Mouse (Mus musculus) heart, adult 2 months (tissue): ENCODE results near the gene Lrrc74a.

Source experiments
- CTCF ChIP-seq: fragments of 200-600 bp; IDR thresholded peaks from 2 replicates; pipeline ENCODE4 v1.8.1; 2022; ENCODE audit warnings: antibody characterized with exemption, mild to moderate bottlenecking, moderate library complexity
- POLR2A ChIP-seq: fragments of 200-500 bp; IDR thresholded peaks from 2 replicates; pipeline ENCODE4 v1.6.1; 2011; ENCODE audit warnings: mild to moderate bottlenecking, low read depth, low read length, control low read depth; ENCODE audit not compliant: insufficient read depth

DNA sequence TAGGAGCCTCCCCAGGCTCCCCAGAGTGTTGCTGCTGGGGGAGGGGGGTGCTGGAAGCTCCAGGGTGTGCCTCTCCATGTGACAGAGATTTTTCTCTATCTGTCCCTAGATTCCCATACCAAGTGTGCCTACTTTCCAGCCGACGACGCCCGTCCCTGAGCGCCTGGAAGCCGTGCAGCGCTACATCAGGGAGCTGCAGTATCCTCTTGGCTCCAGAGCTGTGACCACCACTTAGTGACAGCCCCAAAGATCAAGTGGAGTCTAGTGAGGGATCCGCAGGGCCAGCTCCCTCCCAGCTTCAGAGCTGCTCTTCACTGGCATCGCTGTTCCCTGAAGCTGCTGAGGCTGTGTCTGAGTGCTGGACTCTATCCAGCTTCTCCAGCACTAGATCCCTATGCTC lies 48.9 kb upstream of the Lrrc74a start:
- TF ChIP-seq CTCF (no peak), POLR2A (no peak)
